Mouse (Mus musculus) heart, adult 18-20 months (tissue): ENCODE measurements around the gene Myh2. TPM values are rescaled to one million over a fixed set of nuclear protein-coding genes. Genes with fewer than 3 reads are reported as not detected.

Experiments used
- DNase-seq, 2 experiments: peaks; one replicate each; pipeline ENCODE4 v3.0.0; 2021 to 2022; ENCODE audit warnings: mixed read lengths in 1 of 2
- total RNA-seq, 2 experiments: library from RNA; stranded (reverse); gene quantifications; 2 replicates each; pipeline ENCODE4 v1.2.3; 2021

Gene Myh2
- total RNA-seq, 2 experiments from 2014 or later = not detected

- no peak for DNase-seq
These were observed 66.8 kb downstream of the Myh2 start, which contains the start of gene Myh4 for GRCm38 (mm10) chr11:67237481-67238079. Gene Myh4 (plus strand): TSS chr11:67238029.

DNA sequence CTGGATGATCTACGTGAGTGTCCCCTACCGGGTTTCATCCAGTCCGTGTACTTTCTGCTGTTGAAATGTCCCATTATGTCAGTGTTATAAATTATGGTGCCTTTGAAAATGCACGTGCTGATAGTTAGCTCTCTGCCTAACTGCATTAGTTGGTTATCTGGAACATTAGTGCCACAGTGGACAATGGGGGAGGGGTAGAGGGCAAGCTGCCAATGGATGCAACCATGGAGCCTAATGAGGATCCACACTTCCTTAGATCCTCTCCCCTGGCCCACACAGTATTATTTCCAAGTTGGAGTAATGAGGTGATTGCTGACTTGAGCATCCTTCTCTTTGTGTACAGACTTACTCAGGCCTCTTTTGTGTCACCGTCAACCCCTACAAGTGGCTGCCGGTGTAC lies 70.2 kb downstream of the Myh2 start:
- no peak for DNase-seq

Other genes starting within 250 kb of the Myh2 start
- gene Tmem238l, start 214.4 kb upstream of the Myh2 start, total RNA-seq = not detected
- gene Tmem220, start 145.9 kb upstream of the Myh2 start, total RNA-seq = 1 to 10 TPM; 2.0 to 2.7 TPM
- gene Adprm, start 118.4 kb upstream of the Myh2 start, total RNA-seq = 10 to 100 TPM; 12.0 to 12.4 TPM
- gene Sco1, start 118.4 kb upstream of the Myh2 start, total RNA-seq = 10 to 100 TPM; 21.5 to 22.6 TPM
- gene Myh3, start 92.7 kb upstream of the Myh2 start, total RNA-seq = under 1 TPM in 1 of 2 experiments, not detected in 1; 0.08 TPM
- gene Myh1, start 29.0 kb downstream of the Myh2 start, total RNA-seq = not detected
- gene Myh4, start 67.0 kb downstream of the Myh2 start, total RNA-seq = not detected
- gene Myh8, start 106.1 kb downstream of the Myh2 start, total RNA-seq = under 1 TPM in 1 of 2 experiments, not detected in 1; 0.05 TPM
- gene Myh13, start 150.6 kb downstream of the Myh2 start, total RNA-seq = not detected